Comparison of ENCODE assay signal across 34 mouse cellular contexts in genomic region chr2:144072642-144073041, GRCm38 (mm10). TPM values are rescaled to one million over a fixed set of nuclear protein-coding genes. Genes with fewer than 3 reads are reported as not detected.
DNase-seq lines count a peak whose midpoint lies in the region; ATAC-seq lines count a peak whose summit lies in the region.
"Had no signal": no experiment of that assay in that cellular context is flagged by ENCODE, and none has a peak within 500 bp of the region (broad histone marks: within the 10 kb centered on the region; RNA-seq: fewer than 3 reads in every experiment).

No protein-coding gene starts in this region.

- H3K27me3 ChIP-seq in forebrain, embryonic 14.5 days (replicated peaks; ENCODE audit: control insufficient read depth, insufficient read depth, low read length) = no peaks in the 10 kb centered on the region
- no peaks in the 10 kb centered on the region for H3K27me3 ChIP-seq in forebrain, embryonic 11.5 days (ENCODE audit: control insufficient read depth, insufficient read depth, low read length)
- no peaks in the 10 kb centered on the region for H3K27me3 ChIP-seq in midbrain, embryonic 13.5 days
- no peaks in the 10 kb centered on the region for H3K27me3 ChIP-seq in midbrain, embryonic 15.5 days (replicated peaks)
- H3K27me3 ChIP-seq in neural tube, embryonic 11.5 days (ENCODE audit: control insufficient read depth, insufficient read depth, low read length) = no peaks in the 10 kb centered on the region
- no peaks in the 10 kb centered on the region for H3K27me3 ChIP-seq in neural tube, embryonic 13.5 days
- H3K27me3 ChIP-seq: CH12.LX; embryonic facial prominence, embryonic 13.5 days; heart, embryonic 15.5 days; hindbrain, embryonic 13.5 days; Patski had no signal

- H3K4me2 ChIP-seq in forebrain, embryonic 14.5 days (ENCODE audit: low read length) = no peak overlapping the region
- no peak overlapping the region for H3K4me2 ChIP-seq in forebrain, embryonic 11.5 days (ENCODE audit: low read depth, low read length, severe bottlenecking)
- H3K4me2 ChIP-seq in midbrain, embryonic 13.5 days (replicated peaks) = no peak overlapping the region
- H3K4me2 ChIP-seq in midbrain, embryonic 15.5 days = no peak overlapping the region
- no peak overlapping the region for H3K4me2 ChIP-seq in neural tube, embryonic 11.5 days (ENCODE audit: low read depth)
- H3K4me2 ChIP-seq in neural tube, embryonic 13.5 days = no peak overlapping the region
- H3K4me2 ChIP-seq: embryonic facial prominence, embryonic 13.5 days; heart, embryonic 12.5 days; heart, embryonic 15.5 days; hindbrain, embryonic 13.5 days had no signal

- H3K4me1 ChIP-seq in forebrain, embryonic 14.5 days (ENCODE audit: control insufficient read depth, insufficient read depth, low read length) = no peaks in the 10 kb centered on the region
- H3K4me1 ChIP-seq in forebrain, embryonic 11.5 days (replicated peaks; ENCODE audit: control insufficient read depth, insufficient read depth, low read length) = no peaks in the 10 kb centered on the region
- H3K4me1 ChIP-seq in midbrain, embryonic 13.5 days (replicated peaks) = peaks cover 6% of the 10 kb centered on the region
- 0 out of 2 replicates have a peak, but pooled peaks cover 2% of the 10 kb centered on the region for H3K4me1 ChIP-seq in midbrain, embryonic 15.5 days
- H3K4me1 ChIP-seq in neural tube, embryonic 11.5 days (ENCODE audit: control insufficient read depth, insufficient read depth, low read length) = 0 out of 2 replicates have a peak, but pooled peaks cover 3% of the 10 kb centered on the region
- peaks cover 7% of the 10 kb centered on the region for H3K4me1 ChIP-seq in neural tube, embryonic 13.5 days (replicated peaks)

- no peak overlapping the region for H3K27ac ChIP-seq in forebrain, embryonic 14.5 days (ENCODE audit: low read depth, low read length)
- no peak overlapping the region for H3K27ac ChIP-seq in forebrain, embryonic 11.5 days (ENCODE audit: low read depth, low read length)
- no peak overlapping the region for H3K27ac ChIP-seq in midbrain, embryonic 13.5 days
- no peak overlapping the region for H3K27ac ChIP-seq in midbrain, embryonic 15.5 days
- H3K27ac ChIP-seq in neural tube, embryonic 11.5 days (ENCODE audit: low read depth, low read length) = no peak overlapping the region
- H3K27ac ChIP-seq in neural tube, embryonic 13.5 days (replicated peaks) = no peak overlapping the region
- H3K27ac ChIP-seq: embryonic facial prominence, embryonic 10.5 days; embryonic facial prominence, embryonic 13.5 days; heart, embryonic 15.5 days; hindbrain, embryonic 10.5 days; hindbrain, embryonic 13.5 days had no signal

- no peaks in the 10 kb centered on the region for H3K36me3 ChIP-seq in forebrain, embryonic 14.5 days (ENCODE audit: control insufficient read depth, insufficient read depth, low read length)
- H3K36me3 ChIP-seq in forebrain, embryonic 11.5 days (ENCODE audit: control insufficient read depth, insufficient read depth, low read length) = no peaks in the 10 kb centered on the region
- no peaks in the 10 kb centered on the region for H3K36me3 ChIP-seq in midbrain, embryonic 13.5 days
- no peaks in the 10 kb centered on the region for H3K36me3 ChIP-seq in midbrain, embryonic 15.5 days (replicated peaks)
- H3K36me3 ChIP-seq in neural tube, embryonic 11.5 days (ENCODE audit: control insufficient read depth, insufficient read depth, low read length) = no peaks in the 10 kb centered on the region
- H3K36me3 ChIP-seq in neural tube, embryonic 13.5 days = no peaks in the 10 kb centered on the region
- H3K36me3 ChIP-seq: embryonic facial prominence, embryonic 10.5 days; embryonic facial prominence, embryonic 13.5 days; G1E; heart, embryonic 12.5 days; heart, embryonic 15.5 days; hindbrain, embryonic 10.5 days; hindbrain, embryonic 13.5 days had no signal

- 0 out of 2 replicates have a peak, but pooled peaks have one; percentile 44 for ATAC-seq in forebrain, embryonic 14.5 days
- ATAC-seq in forebrain, embryonic 11.5 days (replicated peaks; ENCODE audit: low FRiP score) = no peak
- peak; percentile 34; the same call in 1 of the 2 replicates for ATAC-seq in midbrain, embryonic 13.5 days
- ATAC-seq in midbrain, embryonic 15.5 days (replicated peaks) = no peak
- peak; percentile 75 for ATAC-seq in neural tube, embryonic 11.5 days (ENCODE audit: insufficient read depth, low FRiP score, low TSS enrichment)
- ATAC-seq in neural tube, embryonic 13.5 days (ENCODE audit: low read depth) = peak; percentile 59; the same call in 1 of the 2 replicates
- ATAC-seq: hindbrain, embryonic 16.5 days; Patski had no signal

- DNase-seq in forebrain, embryonic 14.5 days (ENCODE audit: low spot score) = no peak
- no peak for DNase-seq in forebrain, embryonic 11.5 days (ENCODE audit: low spot score)
- DNase-seq in neural tube, embryonic 11.5 days (ENCODE audit: low spot score) = no peak
- DNase-seq in neural tube, embryonic 10.5 days (ENCODE audit: extremely low spot score, low spot score) = no peak
- no peak for DNase-seq in adrenal gland, postnatal 10 days
- DNase-seq: adrenal gland, postnatal 14 days; B cell, adult 2 months; cerebellum, adult 11-12 months; cerebellum, adult 8-10 months; cerebellum, postnatal 10 days; cerebellum, postnatal 36 days; embryo, embryonic 11 days; gastrocnemius, postnatal 25 days; heart, adult 18-20 months; heart, postnatal 10 days; heart, postnatal 36 days had no signal

- no peak overlapping the region for H3K4me3 ChIP-seq in forebrain, embryonic 14.5 days (ENCODE audit: low read depth, low read length)
- no peak overlapping the region for H3K4me3 ChIP-seq in forebrain, embryonic 11.5 days (ENCODE audit: low read depth, low read length)
- H3K4me3 ChIP-seq in midbrain, embryonic 13.5 days (replicated peaks) = no peak overlapping the region
- no peak overlapping the region for H3K4me3 ChIP-seq in midbrain, embryonic 15.5 days
- H3K4me3 ChIP-seq in neural tube, embryonic 11.5 days (ENCODE audit: low read depth, low read length) = no peak overlapping the region
- H3K4me3 ChIP-seq in neural tube, embryonic 13.5 days = no peak overlapping the region
- H3K4me3 ChIP-seq: embryonic facial prominence, embryonic 10.5 days; embryonic facial prominence, embryonic 13.5 days; erythroblast, embryonic 14.5 days; heart, embryonic 12.5 days; heart, embryonic 15.5 days; hindbrain, embryonic 10.5 days; hindbrain, embryonic 13.5 days had no signal

- no peaks in the 10 kb centered on the region for H3K9me3 ChIP-seq in forebrain, embryonic 14.5 days (replicated peaks; ENCODE audit: control insufficient read depth, low read length)
- no peaks in the 10 kb centered on the region for H3K9me3 ChIP-seq in forebrain, embryonic 11.5 days (ENCODE audit: control insufficient read depth, low read length)
- no peaks in the 10 kb centered on the region for H3K9me3 ChIP-seq in midbrain, embryonic 13.5 days
- no peaks in the 10 kb centered on the region for H3K9me3 ChIP-seq in midbrain, embryonic 15.5 days
- H3K9me3 ChIP-seq in neural tube, embryonic 11.5 days (ENCODE audit: control insufficient read depth, low read length) = no peaks in the 10 kb centered on the region
- no peaks in the 10 kb centered on the region for H3K9me3 ChIP-seq in neural tube, embryonic 13.5 days
- H3K9me3 ChIP-seq: embryonic facial prominence, embryonic 10.5 days; embryonic facial prominence, embryonic 13.5 days; G1E; heart, embryonic 12.5 days; heart, embryonic 15.5 days; hindbrain, embryonic 10.5 days; hindbrain, embryonic 13.5 days had no signal

- no peak overlapping the region for H3K9ac ChIP-seq in forebrain, embryonic 14.5 days (ENCODE audit: low read length)
- no peak overlapping the region for H3K9ac ChIP-seq in forebrain, embryonic 11.5 days (ENCODE audit: low read length)
- H3K9ac ChIP-seq in midbrain, embryonic 13.5 days (replicated peaks) = no peak overlapping the region
- no peak overlapping the region for H3K9ac ChIP-seq in midbrain, embryonic 15.5 days
- no peak overlapping the region for H3K9ac ChIP-seq in neural tube, embryonic 11.5 days (ENCODE audit: low read length)
- 0 out of 2 replicates have a peak overlapping the region, but pooled peaks have one; percentile 0 for H3K9ac ChIP-seq in neural tube, embryonic 13.5 days
- H3K9ac ChIP-seq: embryonic facial prominence, embryonic 13.5 days; heart, embryonic 12.5 days; heart, embryonic 15.5 days; hindbrain, embryonic 13.5 days had no signal

- 45% methylated on average over 7 of the region's 7 CpGs for WGBS in forebrain, embryonic 14.5 days
- WGBS in forebrain, embryonic 11.5 days = 40% methylated on average over 7 of the region's 7 CpGs
- 34% methylated on average over 7 of the region's 7 CpGs for WGBS in midbrain, embryonic 13.5 days
- WGBS in midbrain, embryonic 15.5 days = 32% methylated on average over 7 of the region's 7 CpGs
- 34% methylated on average over 7 of the region's 7 CpGs for WGBS in neural tube, embryonic 11.5 days
- 27% methylated on average over 7 of the region's 7 CpGs for WGBS in neural tube, embryonic 13.5 days

RNA-seq across cellular contexts. Expression of gene Banf2, which starts 39.8 kb away (rescaled TPM):
- not detected in 2 replicates for polyA plus RNA-seq in forebrain, embryonic 14.5 days (2014; fragmentation: Nextera tagmentation; extraction: Ambion mirVana)
- polyA plus RNA-seq in forebrain, embryonic 11.5 days (2014; fragmentation: Nextera tagmentation; extraction: Ambion mirVana) = not detected in 2 replicates
- polyA plus RNA-seq in midbrain, embryonic 13.5 days (2015; fragmentation: Nextera tagmentation; extraction: Ambion mirVana) = not detected in 2 replicates
- polyA plus RNA-seq in midbrain, embryonic 15.5 days (2015; fragmentation: Nextera tagmentation; extraction: Ambion mirVana) = not detected in 2 replicates
- polyA plus RNA-seq in neural tube, embryonic 11.5 days (2014; fragmentation: Nextera tagmentation; extraction: Ambion mirVana) = not detected in 2 replicates
- polyA plus RNA-seq in neural tube, embryonic 13.5 days (2015; fragmentation: Nextera tagmentation; extraction: Ambion mirVana) = not detected in 2 replicates
- total RNA-seq in adrenal gland, postnatal 10 days (2021) = not detected
- total RNA-seq: adrenal gland, adult 18-20 months; adrenal gland, postnatal 14 days; adrenal gland, postnatal 4 days; CH12.LX; G1E; gastrocnemius, adult 8-10 months; gastrocnemius, postnatal 25 days; heart, adult 18-20 months; heart, postnatal 10 days; heart, postnatal 36 days had no signal
- polyA plus RNA-seq: cortical plate, adult 2 months; embryonic facial prominence, embryonic 10.5 days; embryonic facial prominence, embryonic 13.5 days; erythroblast, embryonic 14.5 days; G1E; heart, embryonic 12.5 days; heart, embryonic 15.5 days; hindbrain, embryonic 10.5 days; hindbrain, embryonic 13.5 days; hindbrain, embryonic 16.5 days; Patski had no signal

Comparison
In these comparisons a context has a peak if more than half of its experiments do, and no peak if none do; other contexts are left out.
1. ATAC-seq: peak in forebrain, embryonic 14.5 days (single experiment), midbrain, embryonic 13.5 days (single experiment), neural tube, embryonic 11.5 days (single experiment) and neural tube, embryonic 13.5 days (single experiment); none in forebrain, embryonic 11.5 days (single experiment) and midbrain, embryonic 15.5 days (single experiment).